Mouse (Mus musculus) G1E (cell line): Measurements from ENCODE around the gene Pawr.

Source experiments
- CTCF ChIP-seq: IDR thresholded peaks from 2 replicates; pipeline ENCODE4 v1.5.1; 2012; ENCODE audit warnings: low read depth, low read length, inconsistent platforms, mixed read lengths
- GATA1 ChIP-seq: IDR thresholded peaks from 2 replicates; pipeline ENCODE4 v1.6.1; 2012; ENCODE audit warnings: borderline replicate concordance, low read length, inconsistent platforms, mixed read lengths
- POLR2AphosphoS5 ChIP-seq: IDR thresholded peaks from 2 replicates; pipeline ENCODE4 v1.6.1; 2012; ENCODE audit warnings: low read depth, low read length, inconsistent platforms; ENCODE audit not compliant: insufficient replicate concordance
- TAL1 ChIP-seq: conservative IDR thresholded peaks from 2 replicates; pipeline ENCODE4 v1.6.1; 2012; ENCODE audit warnings: low read depth, low read length, inconsistent platforms, mixed read lengths

- TF ChIP-seq CTCF, result no peak
- no peak for TF ChIP-seq GATA1
- TF ChIP-seq POLR2AphosphoS5, result no peak
- no peak for TF ChIP-seq TAL1
These were observed 18.1 kb upstream of the Pawr start for GRCm38 (mm10) chr10:108313845-108314244.
